Mouse (Mus musculus) retina, postnatal 7 days (tissue): ENCODE results near the gene Mark2.

Source experiments
- DNase-seq: peaks from one replicate; pipeline ENCODE4 v3.0.0-alpha.2; 2012; ENCODE audit warnings: low read depth, low spot score

Mark2 gene

DNA sequence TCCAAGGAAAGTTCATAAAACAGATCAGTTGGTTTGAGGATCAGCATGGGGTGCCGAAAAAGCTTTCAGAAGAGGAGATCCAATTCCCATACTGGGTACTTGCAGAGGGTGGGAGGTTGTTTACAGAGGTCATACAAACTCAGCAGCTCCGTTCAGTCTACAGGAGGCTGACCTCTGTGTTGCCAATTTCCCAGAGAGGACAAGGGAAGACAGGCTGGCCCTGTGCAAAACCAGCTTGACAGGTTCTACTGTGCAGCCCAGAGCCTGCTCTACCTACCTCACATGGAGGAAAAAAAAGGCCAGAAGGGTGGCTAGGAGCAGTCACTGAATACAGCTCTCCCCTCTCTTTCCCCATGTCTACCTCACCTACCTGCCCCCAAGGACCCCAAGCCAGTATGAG lies 7.6 kb downstream of the Mark2 start:
- DNase-seq: no peak

GRCm38 (mm10) chr19:7321391-7321790 lies 20.3 kb downstream of the Mark2 start:
- no peak for DNase-seq

DNA sequence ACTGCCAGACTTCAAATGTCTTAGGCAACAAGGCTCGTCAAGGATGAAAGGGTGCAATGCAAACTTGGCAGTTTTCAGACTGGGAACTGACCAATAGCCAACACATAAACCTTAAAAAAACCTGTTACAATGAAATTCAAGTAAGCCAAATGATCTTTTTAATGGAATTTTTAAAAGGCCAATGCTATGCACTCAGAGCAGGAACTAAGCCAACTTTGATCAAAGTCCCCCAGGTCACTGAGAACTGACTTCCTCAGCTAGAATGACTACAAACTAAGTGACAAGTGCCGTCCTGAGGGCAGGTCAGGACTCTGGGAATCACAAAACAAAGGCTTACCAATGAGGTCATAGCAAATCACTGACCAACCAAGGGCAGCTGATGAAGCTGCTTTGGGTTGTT lies 21.5 kb downstream of the Mark2 start:
- DNase-seq: no peak

DNA sequence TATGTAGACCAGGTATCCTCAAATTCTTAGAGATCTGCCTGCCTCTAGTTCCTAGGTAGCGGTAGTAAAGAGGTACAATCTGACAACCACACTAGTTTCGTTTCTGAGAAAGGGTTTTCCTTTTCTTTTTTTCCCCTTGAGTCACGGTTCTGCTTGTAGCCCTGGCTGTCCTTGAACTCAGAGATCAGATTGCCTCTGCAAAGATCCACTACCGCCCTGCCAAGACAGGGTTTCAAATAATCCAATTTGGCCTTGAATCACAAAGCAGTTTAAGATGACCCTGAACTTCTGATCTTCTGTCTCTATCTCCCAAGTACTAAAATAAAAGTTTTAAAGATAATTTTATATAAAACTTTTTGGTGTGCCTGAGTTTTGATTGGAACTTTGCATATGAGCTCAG lies 23.9 kb downstream of the Mark2 start:
- DNase-seq: no peak

DNA sequence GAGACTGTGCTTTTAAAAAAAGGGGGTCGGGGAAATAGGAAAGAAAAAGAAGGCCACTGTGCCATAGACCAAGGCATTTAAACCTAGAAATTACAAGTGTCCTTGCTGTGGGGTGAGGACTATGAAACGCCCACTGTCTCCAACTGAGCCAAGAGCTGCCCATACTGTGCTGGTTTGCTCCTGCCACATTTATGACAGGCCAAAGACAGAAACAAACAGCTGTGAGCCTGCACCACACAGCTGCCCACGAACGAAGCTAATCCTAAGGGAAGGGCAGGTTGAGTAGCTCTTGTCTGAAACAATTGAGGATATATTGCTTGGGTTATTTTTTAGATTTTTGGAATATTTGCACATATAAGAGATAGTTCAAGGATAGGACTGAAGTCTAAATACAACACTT lies 24.8 kb downstream of the Mark2 start:
- DNase-seq: no peak

DNA sequence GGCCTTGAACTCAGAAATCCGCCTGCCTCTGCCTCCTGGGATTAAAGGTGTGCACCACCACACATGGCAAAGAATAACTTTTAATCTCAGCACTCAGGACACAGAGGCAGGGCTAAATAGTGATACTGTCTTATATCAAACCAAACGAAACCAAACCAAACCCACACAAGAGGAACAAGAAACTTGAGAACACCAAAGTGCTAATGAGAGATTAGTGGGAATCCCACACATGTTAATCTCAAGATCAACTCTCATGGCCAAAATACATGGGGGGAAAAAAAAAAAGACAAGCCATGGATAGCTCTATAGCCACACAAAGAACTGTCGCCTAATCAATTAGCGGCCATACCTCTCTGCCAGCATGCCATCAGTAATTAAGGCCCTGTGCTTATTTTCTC lies 26.1 kb downstream of the Mark2 start:
- no peak for DNase-seq

- no peak for DNase-seq
Measured at GRCm38 (mm10) chr19:7314976-7315586, 26.6 kb downstream of the Mark2 start.

GRCm38 (mm10) chr19:7313660-7314059 lies 28.0 kb downstream of the Mark2 start:
- DNase-seq: no peak

DNA sequence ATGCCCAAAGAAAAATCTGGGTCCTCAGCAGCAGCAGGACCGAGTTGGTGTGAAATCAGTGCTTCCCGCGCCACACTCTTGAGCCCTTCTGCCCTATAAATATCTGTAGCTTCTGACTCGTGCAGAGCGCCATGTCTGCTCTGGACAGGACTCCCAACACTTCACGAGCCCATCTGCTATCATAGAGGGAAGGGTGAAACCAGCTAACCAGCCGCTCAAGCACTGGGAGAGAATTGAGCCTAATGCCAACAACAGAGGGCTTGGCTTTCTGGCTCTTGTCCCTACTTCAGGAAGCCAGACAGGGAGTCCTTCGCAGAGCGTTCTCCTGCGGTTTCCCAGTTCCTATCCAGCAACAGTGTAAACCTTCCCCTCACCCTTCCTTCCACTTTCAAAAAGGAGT lies 30.4 kb downstream of the Mark2 start:
- no peak for DNase-seq

DNA sequence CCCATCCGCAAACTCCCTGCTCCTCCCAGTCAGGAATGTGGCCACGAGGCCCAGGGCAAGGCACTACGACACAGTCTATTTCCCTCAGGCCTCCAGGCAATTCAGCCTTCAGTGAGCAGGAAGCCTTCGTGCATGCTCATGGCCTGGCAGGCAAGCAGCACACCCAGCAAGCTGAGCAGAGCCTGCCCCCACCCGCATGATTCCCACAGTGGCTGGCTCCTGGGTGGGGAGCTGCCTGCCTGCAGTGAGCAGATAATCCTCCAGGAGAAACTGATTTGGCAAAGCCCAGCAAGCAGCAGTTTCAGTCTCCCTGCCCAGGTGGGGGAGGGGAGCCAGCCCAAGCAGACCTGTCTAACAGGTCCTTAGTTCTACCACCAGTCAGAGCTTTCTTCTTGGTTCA lies 31.0 kb downstream of the Mark2 start:
- no peak for DNase-seq

- no peak for DNase-seq
Measured at GRCm38 (mm10) chr19:7309738-7310330, 31.8 kb downstream of the Mark2 start.

GRCm38 (mm10) chr19:7307995-7308770 lies 33.5 kb downstream of the Mark2 start:
- no peak for DNase-seq

DNA sequence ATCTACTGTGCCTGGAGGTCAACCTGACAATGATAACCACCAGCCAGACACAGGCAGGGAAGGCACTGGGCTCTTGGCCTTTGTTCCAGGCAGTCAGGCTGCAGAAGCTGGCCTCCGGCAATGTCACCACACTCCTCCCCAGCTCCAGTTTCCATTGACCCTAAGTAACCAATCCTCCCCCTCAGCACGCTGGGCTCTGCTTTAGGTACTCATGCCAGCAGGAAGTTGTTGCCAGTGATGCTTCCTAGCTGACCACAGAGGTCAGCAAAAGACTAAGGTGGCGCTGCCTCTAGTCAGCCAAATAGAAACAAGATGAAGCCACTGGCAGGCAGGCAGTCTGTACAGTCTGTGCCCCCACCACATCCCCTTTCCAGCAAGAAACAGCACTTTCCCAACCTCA lies 34.7 kb downstream of the Mark2 start:
- DNase-seq: no peak

DNA sequence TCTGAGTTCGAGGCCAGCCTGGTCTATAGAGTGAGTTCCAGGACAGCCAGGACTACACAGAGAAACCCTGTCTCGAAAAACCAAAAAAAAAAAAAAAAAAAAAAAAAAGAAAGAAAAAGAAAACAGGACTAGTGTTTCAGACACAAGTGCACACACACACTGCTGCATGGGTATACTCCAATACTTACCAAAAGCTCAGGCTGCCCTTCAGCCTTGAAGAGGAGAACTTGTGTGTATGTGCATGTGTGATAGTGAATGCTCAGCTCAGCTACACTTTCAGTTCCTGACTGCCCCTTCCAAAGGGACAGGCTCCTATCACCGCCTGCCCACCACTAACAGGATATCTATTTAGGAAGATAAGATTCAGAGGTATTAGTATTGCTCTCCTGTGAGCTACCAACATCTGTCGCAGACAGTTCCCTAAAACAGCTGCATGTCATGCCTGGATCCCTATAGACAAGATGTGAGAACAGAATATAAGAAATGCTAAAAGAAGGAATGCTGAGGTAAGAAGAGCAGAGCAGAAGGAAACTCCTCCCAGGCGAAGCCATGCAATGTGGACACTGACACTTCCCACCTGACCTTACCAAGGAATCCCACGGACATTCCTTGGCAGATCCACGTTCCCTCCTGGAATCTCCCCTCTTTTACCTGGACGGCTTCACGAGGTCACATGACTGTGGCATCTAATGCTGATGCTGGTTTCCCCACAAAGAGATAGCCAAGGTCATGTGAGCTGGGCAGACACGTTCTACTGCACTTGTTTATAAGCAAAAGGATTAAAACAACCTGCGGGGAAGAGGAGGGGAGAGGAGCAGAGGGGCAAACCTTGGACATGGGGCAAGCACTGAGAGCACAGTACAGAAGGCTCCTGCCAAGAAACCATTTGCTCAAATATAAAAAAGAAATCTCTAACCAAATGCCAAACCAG lies 36.0 kb downstream of the Mark2 start:
- DNase-seq: no peak

DNA sequence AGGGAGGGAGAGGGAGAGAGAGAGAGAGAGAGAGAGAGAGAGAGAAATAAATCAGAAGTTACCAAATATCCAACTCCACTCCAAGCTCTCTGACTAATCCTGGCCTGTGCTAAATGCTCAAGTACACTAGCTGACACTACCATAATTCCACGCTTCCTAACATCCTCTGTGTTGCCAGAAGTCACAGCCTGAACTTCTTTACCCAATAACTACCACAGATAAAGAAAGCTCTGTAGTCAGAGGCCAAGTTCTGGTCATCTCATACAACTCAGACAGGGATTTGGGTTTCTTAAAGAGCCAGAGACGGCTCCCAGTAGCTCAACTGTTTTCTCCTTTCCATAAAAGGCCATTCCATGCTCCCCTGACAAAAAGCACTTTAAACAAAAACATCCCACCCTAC lies 36.9 kb downstream of the Mark2 start:
- DNase-seq: no peak

DNA sequence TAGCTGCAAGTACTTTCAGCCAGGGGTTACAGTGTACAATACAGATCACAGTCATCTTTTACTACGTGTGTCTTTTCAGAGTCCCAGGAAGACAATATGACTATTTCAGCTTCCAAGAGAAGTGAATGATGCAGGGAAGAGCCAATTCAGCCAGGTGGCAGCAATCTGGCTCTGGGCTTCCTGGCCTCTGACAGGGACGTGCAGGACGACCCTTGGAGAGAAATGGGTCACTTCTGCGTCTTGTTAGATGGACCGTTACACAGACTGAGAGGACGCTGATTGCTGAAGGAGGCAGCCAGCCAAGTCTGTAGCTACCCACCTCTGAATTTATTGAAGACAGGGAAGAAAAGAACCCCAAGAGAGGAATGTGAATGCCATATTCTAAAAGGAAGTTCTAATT lies 37.9 kb downstream of the Mark2 start:
- DNase-seq: no peak

DNA sequence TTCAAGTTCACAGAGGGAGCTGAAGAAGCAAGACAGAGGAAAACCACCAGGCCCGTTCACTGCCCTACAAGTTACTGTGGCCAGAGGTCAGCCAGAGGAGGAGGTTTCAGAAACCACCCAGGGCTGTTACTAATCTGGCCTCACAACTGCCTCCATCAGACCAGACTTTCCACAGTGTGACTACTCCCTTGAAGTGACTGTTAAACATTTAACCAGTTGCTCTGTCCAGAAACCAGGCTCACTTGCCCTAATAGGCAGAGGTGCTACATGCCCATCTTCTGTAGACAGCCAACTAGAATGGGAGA lies 39.2 kb downstream of the Mark2 start:
- DNase-seq: no peak

DNA sequence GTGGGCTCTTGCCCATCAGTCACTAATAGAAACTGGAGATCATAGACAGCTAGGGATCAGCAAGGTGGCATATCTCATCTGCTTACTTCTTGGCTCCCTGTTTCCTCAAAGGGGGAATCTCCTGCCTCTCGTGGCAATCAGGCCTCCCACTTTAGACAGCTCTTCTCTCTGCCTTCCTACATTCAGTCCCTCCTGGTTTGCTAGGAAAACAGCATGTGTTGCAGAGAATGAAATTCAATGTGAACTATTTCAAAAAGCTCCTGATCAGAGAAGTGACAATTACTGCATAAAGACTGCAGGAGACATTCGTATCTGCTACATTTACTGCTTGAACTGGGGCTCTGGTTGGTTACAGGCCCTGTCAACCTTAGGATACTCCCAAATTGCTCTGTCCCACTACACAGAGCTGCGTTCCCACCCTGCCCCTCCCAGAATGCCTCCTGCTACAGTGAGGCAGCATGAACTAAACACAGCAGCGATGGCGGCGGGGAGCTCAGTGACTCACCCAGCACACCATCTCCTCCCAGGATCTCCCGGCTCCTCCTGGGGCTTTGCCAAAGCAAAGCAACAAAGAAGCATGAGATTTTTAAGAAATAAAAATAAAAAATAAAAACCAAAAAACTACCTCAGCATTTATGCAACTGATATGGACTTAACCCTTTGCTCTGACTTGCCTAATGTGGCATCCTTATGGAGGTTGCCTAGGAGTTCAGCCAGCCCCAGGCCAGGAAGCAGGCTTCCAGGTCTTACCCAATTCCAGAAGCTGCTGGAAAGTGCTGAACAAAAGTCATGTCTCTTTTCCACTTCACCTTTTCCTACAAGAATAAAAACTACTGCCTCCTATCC lies 39.8 kb downstream of the Mark2 start:
- no peak for DNase-seq

DNA sequence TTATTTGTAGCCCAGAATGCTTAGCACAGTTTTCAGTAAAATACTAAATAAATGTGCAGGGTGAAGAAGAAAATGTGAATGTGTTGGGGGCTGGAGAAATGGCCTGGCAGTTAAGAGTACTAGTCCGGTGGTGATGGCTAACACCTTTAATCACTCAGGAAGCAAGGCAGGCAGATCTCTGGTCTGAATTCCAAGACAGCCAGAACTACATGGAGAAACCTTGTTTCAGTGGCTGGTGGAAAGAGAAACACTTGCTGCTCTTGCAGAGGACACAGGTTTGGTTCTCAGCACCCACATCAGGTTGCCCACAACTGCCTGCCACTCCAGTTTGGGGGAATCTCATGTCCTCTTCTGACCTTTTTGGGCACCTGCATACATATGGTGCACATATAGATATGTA lies 41.6 kb downstream of the Mark2 start:
- no peak for DNase-seq

GRCm38 (mm10) chr19:7299052-7299451 lies 42.6 kb downstream of the Mark2 start:
- DNase-seq: no peak

GRCm38 (mm10) chr19:7295959-7296358 lies 45.7 kb downstream of the Mark2 start:
- DNase-seq: no peak
